Mouse (Mus musculus) erythroblast, embryonic 14.5 days (primary cell): ENCODE data around the gene Ier2. TPM values are rescaled to one million over a fixed set of nuclear protein-coding genes. Genes with fewer than 3 reads are reported as not detected.

ENCODE experiments used
- H3K27me3 ChIP-seq: 2 replicates; pipeline ENCODE4 v1.6.1; 2012; ENCODE audit warnings: inconsistent platforms; ENCODE audit not compliant: control insufficient read depth
- H3K36me3 ChIP-seq: 2 replicates; pipeline ENCODE4 v1.6.1; 2012; ENCODE audit warnings: mild to moderate bottlenecking, inconsistent platforms; ENCODE audit not compliant: control insufficient read depth
- H3K4me1 ChIP-seq: 2 replicates; pipeline ENCODE4 v1.6.1; 2012; ENCODE audit warnings: inconsistent platforms; ENCODE audit not compliant: control insufficient read depth
- H3K4me3 ChIP-seq: replicated peaks from 2 replicates; pipeline ENCODE3; 2012; ENCODE audit warnings: moderate library complexity, mild to moderate bottlenecking, inconsistent platforms
- H3K9me3 ChIP-seq: 2 replicates; pipeline ENCODE4 v1.6.1; 2012; ENCODE audit warnings: low read length, inconsistent platforms, mixed read lengths; ENCODE audit not compliant: control insufficient read depth
- GATA1 ChIP-seq: IDR thresholded peaks from 2 replicates; pipeline ENCODE4 v1.6.1; 2012; ENCODE audit warnings: low read length, inconsistent platforms, mixed read lengths
- TAL1 ChIP-seq: IDR thresholded peaks from 3 replicates; pipeline ENCODE4 v1.6.1; 2012; ENCODE audit warnings: low read length, inconsistent platforms, mixed read lengths
- polyA plus RNA-seq: library from polyadenylated mRNA; stranded (reverse); fragments of >175 nt; gene quantifications from 2 replicates; pipeline ENCODE4 v1.2.3, GENCODE M21; 2012

Gene Ier2
- polyA plus RNA-seq, 1 experiment = 17.2 TPM

- H3K27me3 ChIP-seq = peaks cover 5% of the 10 kb centered on the region; the same call in 1 of the 2 replicates
- no peaks in the 10 kb centered on the region for H3K9me3 ChIP-seq
- peak overlapping the region; percentile 45 for H3K4me3 ChIP-seq
- H3K4me1 ChIP-seq = peaks cover 68% of the 10 kb centered on the region
- TF ChIP-seq GATA1 (no peak), TAL1 (no peak)
- peaks cover 87% of the 10 kb centered on the region for H3K36me3 ChIP-seq
Measured at GRCm38 (mm10) chr8:84699861-84700322, 37.2 kb upstream of the Ier2 start.

- no peak overlapping the region for H3K4me3 ChIP-seq
- H3K27me3 ChIP-seq = peaks cover 3% of the 10 kb centered on the region; the same call in 1 of the 2 replicates
- H3K4me1 ChIP-seq = peaks cover 59% of the 10 kb centered on the region
- no peaks in the 10 kb centered on the region for H3K9me3 ChIP-seq
- no peak for TF ChIP-seq TAL1
- no peak for TF ChIP-seq GATA1
- H3K36me3 ChIP-seq = peaks cover 86% of the 10 kb centered on the region
Measured at GRCm38 (mm10) chr8:84698929-84699401, 36.3 kb upstream of the Ier2 start.

GRCm38 (mm10) chr8:84698288-84698687, 35.6 kb upstream of the Ier2 start:
- Histone ChIP-seq H3K4me1 (peaks cover 53% of the 10 kb centered on the region), H3K9me3 (no peaks in the 10 kb centered on the region), H3K4me3 (no peak overlapping the region), H3K27me3 (peaks cover 2% of the 10 kb centered on the region; the same call in 1 of the 2 replicates), H3K36me3 (peaks cover 85% of the 10 kb centered on the region)
- TF ChIP-seq TAL1 (no peak), GATA1 (no peak)

- H3K36me3 ChIP-seq = peaks cover 84% of the 10 kb centered on the region
- no peaks in the 10 kb centered on the region for H3K9me3 ChIP-seq
- H3K4me1 ChIP-seq = peaks cover 46% of the 10 kb centered on the region
- H3K4me3 ChIP-seq = no peak overlapping the region
- TF ChIP-seq TAL1 (no peak), GATA1 (no peak)
- H3K27me3 ChIP-seq = no peaks in the 10 kb centered on the region; the same call in 1 of the 2 replicates
Measured at GRCm38 (mm10) chr8:84697166-84698130, 34.8 kb upstream of the Ier2 start.

GRCm38 (mm10) chr8:84695140-84695539, 32.5 kb upstream of the Ier2 start:
- TF ChIP-seq TAL1 = no peak
- no peak for TF ChIP-seq GATA1
- H3K9me3 ChIP-seq = no peaks in the 10 kb centered on the region
- no peaks in the 10 kb centered on the region for H3K27me3 ChIP-seq
- H3K4me1 ChIP-seq = peaks cover 44% of the 10 kb centered on the region
- peaks cover 90% of the 10 kb centered on the region for H3K36me3 ChIP-seq
- no peak overlapping the region for H3K4me3 ChIP-seq

GRCm38 (mm10) chr8:84693332-84693731, 30.7 kb upstream of the Ier2 start:
- H3K36me3 ChIP-seq = peaks cover 72% of the 10 kb centered on the region
- peaks cover 43% of the 10 kb centered on the region for H3K4me1 ChIP-seq
- H3K9me3 ChIP-seq = no peaks in the 10 kb centered on the region
- TF ChIP-seq GATA1 (no peak), TAL1 (no peak)
- H3K27me3 ChIP-seq = no peaks in the 10 kb centered on the region
- no peak overlapping the region for H3K4me3 ChIP-seq

GRCm38 (mm10) chr8:84689091-84689915, 26.7 kb upstream of the Ier2 start:
- TF ChIP-seq GATA1 = no peak
- no peak for TF ChIP-seq TAL1
- H3K4me1 ChIP-seq = peaks cover 58% of the 10 kb centered on the region
- H3K27me3 ChIP-seq = no peaks in the 10 kb centered on the region
- H3K4me3 ChIP-seq = peak overlapping the region; percentile 92
- H3K36me3 ChIP-seq = peaks cover 41% of the 10 kb centered on the region
- H3K9me3 ChIP-seq = no peaks in the 10 kb centered on the region

- H3K36me3 ChIP-seq = peaks cover 42% of the 10 kb centered on the region
- peaks cover 63% of the 10 kb centered on the region for H3K4me1 ChIP-seq
- H3K4me3 ChIP-seq = peak within 1 kb of the TSS; percentile 92
- no peaks in the 10 kb centered on the region for H3K9me3 ChIP-seq
- no peak for TF ChIP-seq GATA1
- TF ChIP-seq TAL1 = no peak
- H3K27me3 ChIP-seq = no peaks in the 10 kb centered on the region
Measured at GRCm38 (mm10) chr8:84687705-84688100, 25.1 kb upstream of the Ier2 start, which contains the start of gene Nacc1. Nacc1 (minus strand) TSS chr8:84687862.
